Mouse (Mus musculus) stomach, postnatal 0 days (tissue): Measurements from ENCODE around the gene Hnrnpu. TPM values are rescaled to one million over a fixed set of nuclear protein-coding genes. Genes with fewer than 3 reads are reported as not detected.

Experiments used
- ATAC-seq: fragments of 200-750 bp; cut with Nextera tagmentation; 2 replicates; pipeline ENCODE4 v1.8.0; 2017; ENCODE audit not compliant: low FRiP score, low TSS enrichment
- DNase-seq: peaks from one replicate; pipeline ENCODE4 v3.0.0-alpha.2; 2016; ENCODE audit warnings: low spot score
- H3K27ac ChIP-seq: fragments of 300-500 bp; sonication (generic); replicated peaks from 2 replicates; pipeline ENCODE4 v1.5.1; 2014; ENCODE audit warnings: mild to moderate bottlenecking, control low read depth
- H3K27me3 ChIP-seq: fragments of 300-500 bp; sonication (generic); 2 replicates; pipeline ENCODE4 v1.6.1; 2014; ENCODE audit warnings: low read length; ENCODE audit not compliant: control insufficient read depth, insufficient read depth
- H3K36me3 ChIP-seq: fragments of 300-500 bp; sonication (generic); 2 replicates; pipeline ENCODE4 v1.6.1; 2014; ENCODE audit warnings: low read length, mixed read lengths; ENCODE audit not compliant: control insufficient read depth, insufficient read depth
- H3K4me1 ChIP-seq: fragments of 300-500 bp; sonication (generic); replicated peaks from 2 replicates; pipeline ENCODE4 v1.6.1; 2014; ENCODE audit warnings: antibody characterized with exemption; ENCODE audit not compliant: control insufficient read depth, insufficient read depth
- H3K4me2 ChIP-seq: fragments of 300-500 bp; sonication (generic); replicated peaks from 2 replicates; pipeline ENCODE4 v1.6.1; 2014; ENCODE audit warnings: low read depth, mild to moderate bottlenecking, control low read depth, moderate library complexity
- H3K4me3 ChIP-seq: fragments of 300-500 bp; sonication (generic); 2 replicates; pipeline ENCODE4 v1.5.1; 2014; ENCODE audit warnings: low read depth, low read length, control low read depth
- H3K9ac ChIP-seq: fragments of 300-500 bp; sonication (generic); 2 replicates; pipeline ENCODE4 v1.6.1; 2014; ENCODE audit warnings: mild to moderate bottlenecking, low read length, control low read depth, mixed read lengths
- H3K9me3 ChIP-seq: fragments of 300-500 bp; sonication (generic); 2 replicates; pipeline ENCODE4 v1.6.1; 2016; ENCODE audit warnings: low read length; ENCODE audit not compliant: control insufficient read depth
- CTCF ChIP-seq: IDR thresholded peaks from 2 replicates; pipeline ENCODE4 v1.5.1; 2016; ENCODE audit warnings: antibody characterized with exemption, low read depth, mild to moderate bottlenecking, moderate library complexity
- EP300 ChIP-seq: optimal IDR thresholded peaks from 2 replicates; pipeline ENCODE3; 2016; ENCODE audit warnings: antibody characterized with exemption
- WGBS: fragments of 180-500 bp; shearing (Covaris S2); extraction: QIAGEN DNeasy Blood & Tissue Kit; methylation state at CpG from one replicate; pipeline ENCODE4 v1.1.7; 2014; 5-methylcytosine and 5-hydroxymethylcytosine counted together
- polyA plus RNA-seq: library from polyadenylated mRNA; unstranded; fragments of >200 nt; fragmentation: Nextera tagmentation; extraction: Ambion mirVana; gene quantifications from 2 replicates; pipeline ENCODE4 v1.2.1, GENCODE M21; 2015

The Hnrnpu gene
- polyA plus RNA-seq, 1 experiment from 2014 or later: 129 TPM

- ATAC-seq (no peak), DNase-seq (no peak)
- Histone ChIP-seq H3K27ac (no peak overlapping the region), H3K9ac (no peak overlapping the region), H3K9me3 (no peaks in the 10 kb centered on the region), H3K36me3 (no peaks in the 10 kb centered on the region), H3K4me1 (no peaks in the 10 kb centered on the region), H3K4me2 (no peak overlapping the region), H3K27me3 (no peaks in the 10 kb centered on the region), H3K4me3 (no peak overlapping the region)
- TF ChIP-seq EP300: no peak
- TF ChIP-seq CTCF: no peak
These were observed 37.8 kb upstream of the Hnrnpu start for GRCm38 (mm10) chr1:178375381-178375780.

GRCm38 (mm10) chr1:178372681-178373080, 35.1 kb upstream of the Hnrnpu start:
- H3K27ac ChIP-seq: no peak overlapping the region
- no peaks in the 10 kb centered on the region for H3K4me1 ChIP-seq
- DNase-seq (no peak), ATAC-seq (no peak)
- H3K4me3 ChIP-seq: no peak overlapping the region
- H3K4me2 ChIP-seq: no peak overlapping the region
- no peaks in the 10 kb centered on the region for H3K9me3 ChIP-seq
- H3K36me3 ChIP-seq: no peaks in the 10 kb centered on the region
- no peak overlapping the region for H3K9ac ChIP-seq
- WGBS: 71% methylated on average over 4 of the region's 4 CpGs
- TF ChIP-seq EP300 (no peak), CTCF (no peak)
- H3K27me3 ChIP-seq: no peaks in the 10 kb centered on the region

DNA sequence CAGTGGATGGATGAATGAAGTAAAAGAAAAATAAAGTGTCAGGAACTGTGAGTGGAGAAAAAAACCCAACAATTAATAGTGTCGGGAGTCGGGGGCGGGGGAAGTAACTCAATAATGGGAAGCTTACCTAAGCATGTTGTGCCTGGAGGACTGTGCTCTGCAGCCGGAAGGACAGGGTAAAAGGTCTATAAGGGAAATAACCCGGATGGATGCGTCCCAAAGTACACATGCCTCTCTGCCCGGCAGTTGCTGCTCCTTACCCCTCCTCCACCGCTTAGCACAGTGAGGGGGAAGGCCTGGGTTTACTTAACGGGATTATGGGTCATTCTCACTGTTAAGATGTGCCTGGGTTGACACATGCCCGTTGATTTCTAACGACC, 31.7 kb upstream of the Hnrnpu start:
- Histone ChIP-seq H3K9ac (peak overlapping the region; percentile 63), H3K4me2 (peak overlapping the region; percentile 77), H3K27ac (peak overlapping the region; percentile 87), H3K4me1 (no peaks in the 10 kb centered on the region), H3K36me3 (no peaks in the 10 kb centered on the region), H3K4me3 (peak overlapping the region; percentile 48), H3K27me3 (no peaks in the 10 kb centered on the region), H3K9me3 (no peaks in the 10 kb centered on the region)
- TF ChIP-seq EP300 (no peak), CTCF (no peak)
- ATAC-seq: peak; percentile 84
- WGBS: under 1% methylated on average over 11 of the region's 11 CpGs
- no peak for DNase-seq

GRCm38 (mm10) chr1:178368548-178369271, 31.1 kb upstream of the Hnrnpu start:
- no peak for TF ChIP-seq CTCF
- no peak for TF ChIP-seq EP300
- Histone ChIP-seq H3K9ac (peak overlapping the region; percentile 63), H3K9me3 (no peaks in the 10 kb centered on the region), H3K4me1 (no peaks in the 10 kb centered on the region), H3K27ac (peak overlapping the region; percentile 87), H3K4me2 (peak overlapping the region; percentile 77), H3K27me3 (no peaks in the 10 kb centered on the region), H3K36me3 (no peaks in the 10 kb centered on the region), H3K4me3 (peak overlapping the region; percentile 48)
- peak; percentile 99 for ATAC-seq
- 3% methylated on average over 36 of the region's 36 CpGs for WGBS
- peak; percentile 95 for DNase-seq

- ATAC-seq (no peak), DNase-seq (no peak)
- no peak overlapping the region for H3K4me3 ChIP-seq
- no peak for TF ChIP-seq EP300
- no peak overlapping the region for H3K27ac ChIP-seq
- no peaks in the 10 kb centered on the region for H3K27me3 ChIP-seq
- no peak overlapping the region for H3K4me2 ChIP-seq
- H3K9me3 ChIP-seq: no peaks in the 10 kb centered on the region
- H3K4me1 ChIP-seq: no peaks in the 10 kb centered on the region
- 65% methylated on average over 6 of the region's 6 CpGs for WGBS
- H3K36me3 ChIP-seq: no peaks in the 10 kb centered on the region
- H3K9ac ChIP-seq: no peak overlapping the region
These were observed 30.5 kb upstream of the Hnrnpu start for GRCm38 (mm10) chr1:178368121-178368520.

- DNase-seq (no peak), ATAC-seq (no peak)
- Histone ChIP-seq H3K27ac (no peak overlapping the region), H3K9ac (no peak overlapping the region), H3K27me3 (no peaks in the 10 kb centered on the region), H3K4me3 (no peak overlapping the region), H3K4me2 (no peak overlapping the region), H3K4me1 (no peaks in the 10 kb centered on the region), H3K9me3 (no peaks in the 10 kb centered on the region), H3K36me3 (no peaks in the 10 kb centered on the region)
- TF ChIP-seq EP300 (no peak), CTCF (no peak)
- 70% methylated on average over 6 of the region's 6 CpGs for WGBS
These were observed 27.6 kb upstream of the Hnrnpu start for GRCm38 (mm10) chr1:178365171-178365570.
